Mouse (Mus musculus): ENCODE results near the gene Ppfibp2. TPM values are rescaled to one million over a fixed set of nuclear protein-coding genes. Genes with fewer than 3 reads are reported as not detected.

The Ppfibp2 gene
- polyA plus RNA-seq, 2 experiments: 14.4 TPM

GRCm38 (mm10) chr7:107666262-107666902, 71.4 kb downstream of the Ppfibp2 start:
- 25% methylated on average over 13 of the region's 13 CpGs for WGBS
- Histone ChIP-seq H3K36me3 (ENCODE audit: control insufficient read depth, insufficient read depth, low read length) (no peaks in the 10 kb centered on the region), H3K27me3 (ENCODE audit: control insufficient read depth, insufficient read depth, low read length) (no peaks in the 10 kb centered on the region), H3K9me3 (ENCODE audit: control insufficient read depth, low read length) (no peaks in the 10 kb centered on the region), H3K27ac (replicated peaks; ENCODE audit: low read depth, low read length) (peak overlapping the region; percentile 90), H3K4me2 (replicated peaks; ENCODE audit: low read depth, low read length, severe bottlenecking) (peak overlapping the region; percentile 66), H3K4me3 (replicated peaks; ENCODE audit: low read length) (peak overlapping the region; percentile 44), H3K9ac (ENCODE audit: low read depth, low read length, severe bottlenecking) (peak overlapping the region; percentile 65), H3K4me1 (ENCODE audit: control insufficient read depth, insufficient read depth, low read length) (peaks cover 61% of the 10 kb centered on the region)
- no peak for DNase-seq (ENCODE audit: low spot score)
- TF ChIP-seq POLR2A (IDR thresholded peaks at IDR 0.05; ENCODE audit: borderline replicate concordance, extremely low read depth, insufficient read depth, insufficient read length): no peak
- ATAC-seq (ENCODE audit: low FRiP score, low read depth): 0 out of 2 replicates have a peak, but pooled peaks have one; percentile 5

GRCm38 (mm10) chr7:107668514-107668913, 73.5 kb downstream of the Ppfibp2 start:
- no peaks in the 10 kb centered on the region for H3K9me3 ChIP-seq (ENCODE audit: control insufficient read depth, low read length)
- H3K9ac ChIP-seq (ENCODE audit: low read depth, low read length, severe bottlenecking): no peak overlapping the region
- H3K27ac ChIP-seq (replicated peaks; ENCODE audit: low read depth, low read length): no peak overlapping the region
- ATAC-seq (ENCODE audit: low FRiP score, low read depth): no peak
- no peak overlapping the region for H3K4me3 ChIP-seq (replicated peaks; ENCODE audit: low read length)
- DNase-seq (ENCODE audit: low spot score): no peak
- WGBS: 84% methylated on average over 5 of the region's 5 CpGs
- H3K36me3 ChIP-seq (ENCODE audit: control insufficient read depth, insufficient read depth, low read length): no peaks in the 10 kb centered on the region
- H3K27me3 ChIP-seq (ENCODE audit: control insufficient read depth, insufficient read depth, low read length): no peaks in the 10 kb centered on the region
- peaks cover 40% of the 10 kb centered on the region for H3K4me1 ChIP-seq (ENCODE audit: control insufficient read depth, insufficient read depth, low read length)
- no peak overlapping the region for H3K4me2 ChIP-seq (replicated peaks; ENCODE audit: low read depth, low read length, severe bottlenecking)
- TF ChIP-seq POLR2A (IDR thresholded peaks at IDR 0.05; ENCODE audit: borderline replicate concordance, extremely low read depth, insufficient read depth, insufficient read length): no peak

- no peaks in the 10 kb centered on the region for H3K27me3 ChIP-seq (ENCODE audit: control insufficient read depth, insufficient read depth, low read length)
- TF ChIP-seq POLR2A (IDR thresholded peaks at IDR 0.05; ENCODE audit: borderline replicate concordance, extremely low read depth, insufficient read depth, insufficient read length): no peak
- ATAC-seq (ENCODE audit: low FRiP score, low read depth) (no peak), DNase-seq (ENCODE audit: low spot score) (no peak)
- no peaks in the 10 kb centered on the region for H3K4me1 ChIP-seq (ENCODE audit: control insufficient read depth, insufficient read depth, low read length)
- H3K4me2 ChIP-seq (replicated peaks; ENCODE audit: low read depth, low read length, severe bottlenecking): no peak overlapping the region
- WGBS: 83% methylated on average over 3 of the region's 3 CpGs
- no peak overlapping the region for H3K9ac ChIP-seq (ENCODE audit: low read depth, low read length, severe bottlenecking)
- no peaks in the 10 kb centered on the region for H3K9me3 ChIP-seq (ENCODE audit: control insufficient read depth, low read length)
- no peak overlapping the region for H3K27ac ChIP-seq (replicated peaks; ENCODE audit: low read depth, low read length)
- H3K4me3 ChIP-seq (replicated peaks; ENCODE audit: low read length): no peak overlapping the region
- H3K36me3 ChIP-seq (ENCODE audit: control insufficient read depth, insufficient read depth, low read length): no peaks in the 10 kb centered on the region
These were observed 80.2 kb downstream of the Ppfibp2 start for GRCm38 (mm10) chr7:107675224-107675623.

- WGBS: 64% methylated on average over 6 of the region's 6 CpGs
- ATAC-seq (ENCODE audit: low FRiP score, low read depth) (no peak), DNase-seq (ENCODE audit: low spot score) (no peak)
These were observed 85.3 kb downstream of the Ppfibp2 start for GRCm38 (mm10) chr7:107680151-107680852.

GRCm38 (mm10) chr7:107681306-107681705, 86.3 kb downstream of the Ppfibp2 start:
- no peak for ATAC-seq (ENCODE audit: low FRiP score, low read depth)
- Histone ChIP-seq H3K4me3 (replicated peaks; ENCODE audit: low read length) (no peak overlapping the region), H3K27me3 (ENCODE audit: control insufficient read depth, insufficient read depth, low read length) (no peaks in the 10 kb centered on the region), H3K9ac (ENCODE audit: low read depth, low read length, severe bottlenecking) (no peak overlapping the region), H3K36me3 (ENCODE audit: control insufficient read depth, insufficient read depth, low read length) (peaks cover 3% of the 10 kb centered on the region; the same call in 1 of the 2 replicates), H3K9me3 (ENCODE audit: control insufficient read depth, low read length) (no peaks in the 10 kb centered on the region), H3K27ac (replicated peaks; ENCODE audit: low read depth, low read length) (no peak overlapping the region), H3K4me1 (ENCODE audit: control insufficient read depth, insufficient read depth, low read length) (no peaks in the 10 kb centered on the region), H3K4me2 (replicated peaks; ENCODE audit: low read depth, low read length, severe bottlenecking) (no peak overlapping the region)
- 62% methylated on average over 2 of the region's 2 CpGs for WGBS
- no peak for DNase-seq (ENCODE audit: low spot score)
- no peak for TF ChIP-seq POLR2A (IDR thresholded peaks at IDR 0.05; ENCODE audit: borderline replicate concordance, extremely low read depth, insufficient read depth, insufficient read length)

More at GRCm38 (mm10) chr7:107680151-107680852, 85.3 kb downstream of the Ppfibp2 start:
- TF ChIP-seq POLR2A (IDR thresholded peaks at IDR 0.05; ENCODE audit: borderline replicate concordance, extremely low read depth, insufficient read depth, insufficient read length): no peak
- H3K4me2 ChIP-seq (replicated peaks; ENCODE audit: low read depth, low read length, severe bottlenecking): no peak overlapping the region
- H3K27me3 ChIP-seq (ENCODE audit: control insufficient read depth, insufficient read depth, low read length): no peaks in the 10 kb centered on the region
- H3K9ac ChIP-seq (ENCODE audit: low read depth, low read length, severe bottlenecking): no peak overlapping the region
- no peak overlapping the region for H3K4me3 ChIP-seq (replicated peaks; ENCODE audit: low read length)
- no peak overlapping the region for H3K27ac ChIP-seq (replicated peaks; ENCODE audit: low read depth, low read length)
- H3K9me3 ChIP-seq (ENCODE audit: control insufficient read depth, low read length): no peaks in the 10 kb centered on the region
- peaks cover 3% of the 10 kb centered on the region; the same call in 1 of the 2 replicates for H3K36me3 ChIP-seq (ENCODE audit: control insufficient read depth, insufficient read depth, low read length)
- no peaks in the 10 kb centered on the region for H3K4me1 ChIP-seq (ENCODE audit: control insufficient read depth, insufficient read depth, low read length)

Data from limb, embryonic 14.5 days (tissue).